Mouse (Mus musculus) heart, embryonic 14.5 days (tissue): ENCODE results near the gene Guca2b. TPM values are rescaled to one million over a fixed set of nuclear protein-coding genes. Genes with fewer than 3 reads are reported as not detected.

ENCODE experiments used
- ATAC-seq: fragments of 200-750 bp; cut with Nextera tagmentation; 2 replicates; pipeline ENCODE4 v1.8.0; 2017; ENCODE audit warnings: low read depth, moderate TSS enrichment; ENCODE audit not compliant: insufficient number of reproducible peaks, insufficient read depth, low FRiP score
- H3K27ac ChIP-seq, 2 experiments: fragments of 200-500 bp in 1 of 2; fragments of 300-500 bp in 1 of 2; sonication (generic) in 1 of 2; replicated peaks in 1 of 2; 2 replicates each; pipeline ENCODE4 v1.5.1; 2012 to 2014; ENCODE audit warnings: low read depth in 2 of 2, low read length in 2 of 2, control low read depth in 1 of 2, mild to moderate bottlenecking in 1 of 2, mixed read lengths in 1 of 2; ENCODE audit not compliant: control insufficient read depth in 1 of 2, insufficient read depth in 1 of 2
- H3K27me3 ChIP-seq: fragments of 300-500 bp; sonication (generic); 2 replicates; pipeline ENCODE4 v1.6.1; 2014; ENCODE audit warnings: mild to moderate bottlenecking, low read length, control low read depth; ENCODE audit not compliant: control insufficient read depth, insufficient read depth
- H3K36me3 ChIP-seq: fragments of 300-500 bp; sonication (generic); 2 replicates; pipeline ENCODE4 v1.6.1; 2014; ENCODE audit warnings: mild to moderate bottlenecking, control low read depth, low read length, mixed read lengths; ENCODE audit not compliant: control insufficient read depth, insufficient read depth
- H3K4me1 ChIP-seq, 2 experiments: fragments of 200-500 bp in 1 of 2; fragments of 300-500 bp in 1 of 2; sonication (generic) in 1 of 2; 2 replicates each; pipeline ENCODE4 v1.6.1; 2012 to 2014; ENCODE audit warnings: low read length in 2 of 2, control low read depth in 1 of 2, mixed read lengths in 1 of 2; ENCODE audit not compliant: control insufficient read depth in 2 of 2, insufficient read depth in 2 of 2
- H3K4me2 ChIP-seq: fragments of 300-500 bp; sonication (generic); 2 replicates; pipeline ENCODE4 v1.6.1; 2014; ENCODE audit warnings: mild to moderate bottlenecking, low read length
- H3K4me3 ChIP-seq, 2 experiments: fragments of 200-500 bp in 1 of 2; fragments of 300-500 bp in 1 of 2; sonication (generic) in 1 of 2; 2 replicates each; pipeline ENCODE4 v1.5.1; 2012 to 2014; ENCODE audit warnings: low read length in 2 of 2, mild to moderate bottlenecking in 2 of 2, control low read depth in 1 of 2, low read depth in 1 of 2, moderate library complexity in 1 of 2; ENCODE audit not compliant: control insufficient read depth in 1 of 2, insufficient read depth in 1 of 2
- H3K9ac ChIP-seq: fragments of 300-500 bp; sonication (generic); 2 replicates; pipeline ENCODE4 v1.6.1; 2014; ENCODE audit warnings: mild to moderate bottlenecking, low read length
- H3K9me3 ChIP-seq: fragments of 300-500 bp; sonication (generic); 2 replicates; pipeline ENCODE4 v1.6.1; 2016; ENCODE audit warnings: low read length, control low read depth; ENCODE audit not compliant: control insufficient read depth
- WGBS: fragments of 180-500 bp; shearing (Covaris S2); extraction: QIAGEN DNeasy Blood & Tissue Kit; methylation state at CpG from one replicate; pipeline ENCODE4 v1.1.7; 2014; 5-methylcytosine and 5-hydroxymethylcytosine counted together
- polyA plus RNA-seq: library from polyadenylated mRNA; unstranded; fragments of >200 nt; fragmentation: Nextera tagmentation; extraction: Ambion mirVana; gene quantifications from 2 replicates; pipeline ENCODE4 v1.2.1, GENCODE M21; 2014

Guca2b gene
- polyA plus RNA-seq, 1 experiment from 2014 or later, result not detected

DNA sequence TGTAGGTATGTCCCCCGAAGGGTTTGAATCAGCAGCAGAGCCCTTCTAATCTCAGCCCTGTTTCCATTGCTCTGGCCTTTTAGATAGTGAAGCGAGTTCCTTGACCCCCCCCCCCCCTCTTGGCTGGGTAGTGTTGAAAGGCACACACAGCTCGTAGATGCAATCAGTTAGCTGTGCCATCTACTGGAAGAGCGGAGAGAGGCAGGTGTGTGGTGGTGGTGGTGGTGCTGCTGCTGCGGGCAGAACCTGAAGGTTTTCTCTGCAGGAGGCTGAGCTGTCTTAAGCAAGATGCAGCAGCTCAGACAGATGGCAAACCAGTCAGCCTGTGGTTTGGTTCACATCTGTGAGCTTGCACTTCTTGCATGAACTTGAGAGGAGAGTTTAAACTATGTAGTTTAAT is 13.9 kb upstream of the Guca2b start:
- no peaks in the 10 kb centered on the region for H3K27me3 ChIP-seq
- H3K4me2 ChIP-seq, result no peak overlapping the region
- no peak for ATAC-seq
- no peaks in the 10 kb centered on the region for H3K36me3 ChIP-seq
- 15% methylated on average over 5 of the region's 5 CpGs for WGBS
- H3K27ac ChIP-seq, result no peak overlapping the region
- H3K9ac ChIP-seq, result no peak overlapping the region
- no peak overlapping the region for H3K4me3 ChIP-seq
- no peaks in the 10 kb centered on the region for H3K9me3 ChIP-seq
- peaks cover 13 to 14% of the 10 kb centered on the region in 2 experiments for H3K4me1 ChIP-seq

GRCm38 (mm10) chr4:119671164-119671563 is 12.4 kb upstream of the Guca2b start:
- H3K9me3 ChIP-seq, result no peaks in the 10 kb centered on the region
- H3K27ac ChIP-seq, result no peak overlapping the region
- WGBS, result 58% methylated on average over 9 of the region's 9 CpGs
- H3K9ac ChIP-seq, result no peak overlapping the region
- no peak overlapping the region for H3K4me3 ChIP-seq
- H3K27me3 ChIP-seq, result no peaks in the 10 kb centered on the region
- ATAC-seq, result no peak
- no peak overlapping the region for H3K4me2 ChIP-seq
- peaks cover 13 to 18% of the 10 kb centered on the region in 2 experiments for H3K4me1 ChIP-seq
- H3K36me3 ChIP-seq, result no peaks in the 10 kb centered on the region

GRCm38 (mm10) chr4:119670736-119671135 is 12.0 kb upstream of the Guca2b start:
- no peaks in the 10 kb centered on the region for H3K27me3 ChIP-seq
- no peaks in the 10 kb centered on the region for H3K9me3 ChIP-seq
- H3K36me3 ChIP-seq, result no peaks in the 10 kb centered on the region
- no peak overlapping the region for H3K4me2 ChIP-seq
- H3K27ac ChIP-seq, result no peak overlapping the region
- H3K4me1 ChIP-seq, result peaks cover 18 to 22% of the 10 kb centered on the region in 2 experiments
- no peak overlapping the region for H3K9ac ChIP-seq
- 72% methylated on average over 6 of the region's 6 CpGs for WGBS
- no peak overlapping the region for H3K4me3 ChIP-seq
- ATAC-seq, result no peak

DNA sequence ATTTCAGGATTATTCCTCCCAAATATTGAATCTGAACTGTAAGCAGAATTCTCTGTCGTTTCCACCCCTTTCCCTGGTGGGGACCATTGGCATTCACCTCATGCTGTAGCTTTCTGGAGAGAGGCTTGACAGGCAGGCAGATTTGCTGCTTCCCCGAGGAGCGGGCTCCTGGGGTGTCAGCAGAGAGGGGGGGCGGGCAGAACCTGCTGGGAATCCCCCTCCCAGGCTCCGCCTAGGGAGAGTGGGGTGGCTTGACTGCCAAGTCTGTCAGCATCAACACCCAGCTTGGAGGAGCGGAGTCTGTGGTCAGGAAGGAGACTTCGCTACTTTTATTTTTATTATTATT is 11.4 kb upstream of the Guca2b start:
- Histone ChIP-seq H3K9ac (no peak overlapping the region), H3K27me3 (no peaks in the 10 kb centered on the region), H3K9me3 (no peaks in the 10 kb centered on the region), H3K4me2 (no peak overlapping the region), H3K4me1 (peaks cover 18 to 25% of the 10 kb centered on the region in 2 experiments), H3K4me3 (no peak overlapping the region), H3K36me3 (no peaks in the 10 kb centered on the region), H3K27ac (no peak overlapping the region)
- 65% methylated on average over 7 of the region's 7 CpGs for WGBS
- no peak for ATAC-seq

DNA sequence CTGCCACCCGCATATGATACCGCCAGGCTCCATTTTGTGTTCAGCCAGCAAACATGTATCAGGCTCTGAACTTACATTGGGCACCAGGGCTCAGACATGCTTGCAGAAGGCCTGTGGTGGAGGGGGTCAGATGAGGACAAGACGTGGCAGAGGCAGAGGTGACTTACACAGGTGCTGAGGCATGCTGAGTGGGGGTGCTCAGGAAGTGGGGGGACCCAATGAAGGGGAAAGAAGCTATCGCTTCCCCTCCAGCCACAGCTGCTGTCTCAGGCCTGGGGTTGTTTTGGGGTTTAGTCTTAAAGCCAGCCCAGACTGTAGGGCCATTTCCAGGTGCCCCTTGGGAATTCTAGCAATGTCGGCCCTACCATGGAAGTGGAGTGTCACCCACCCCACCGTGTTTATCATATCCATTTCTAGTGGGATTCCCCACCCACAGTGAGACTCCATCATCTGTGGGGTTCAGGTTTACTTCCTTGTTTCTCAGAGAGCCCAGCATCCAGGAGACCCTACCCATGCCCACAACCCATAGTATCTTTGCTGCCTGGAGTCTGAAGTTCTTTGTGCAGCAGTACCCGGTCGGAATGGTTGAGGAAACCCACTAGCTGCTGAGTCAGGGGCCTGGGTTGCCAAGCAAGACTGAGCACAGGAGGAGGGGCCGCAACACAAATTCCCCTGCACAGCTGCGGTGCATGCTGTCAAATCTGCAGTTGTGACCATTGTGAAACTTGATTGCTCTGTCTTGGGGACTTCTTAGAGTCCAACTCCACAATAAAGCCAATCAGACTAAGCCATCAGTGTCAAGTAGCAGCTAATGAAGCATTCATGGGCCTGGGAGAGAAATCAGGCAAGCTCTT is 10.8 kb upstream of the Guca2b start:
- Histone ChIP-seq H3K27me3 (no peaks in the 10 kb centered on the region), H3K36me3 (no peaks in the 10 kb centered on the region), H3K27ac (no peak overlapping the region), H3K4me1 (peaks cover 18 to 25% of the 10 kb centered on the region in 2 experiments), H3K4me2 (no peak overlapping the region), H3K9me3 (no peaks in the 10 kb centered on the region), H3K4me3 (no peak overlapping the region), H3K9ac (no peak overlapping the region)
- WGBS, result 73% methylated on average over 10 of the region's 10 CpGs
- ATAC-seq, result no peak

DNA sequence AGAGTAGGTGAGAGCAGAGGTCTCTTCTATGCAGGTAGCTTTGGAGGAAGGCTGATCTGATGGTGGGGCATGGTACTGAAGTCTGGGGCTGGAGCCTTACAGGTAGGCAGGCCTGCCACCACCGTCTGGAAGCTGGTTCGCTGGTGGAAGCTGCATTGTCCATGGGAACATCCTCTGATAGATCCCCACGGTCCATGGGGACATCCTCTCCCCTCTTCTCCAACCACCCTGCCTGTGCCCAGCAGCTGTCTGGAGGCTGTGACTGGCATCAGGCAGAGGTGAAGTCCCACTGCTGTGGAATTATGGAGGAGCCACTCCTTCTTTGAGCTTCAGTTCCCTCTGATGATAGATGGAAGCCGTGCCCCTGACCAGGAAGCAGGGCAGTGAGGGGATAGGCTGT is 9.8 kb upstream of the Guca2b start:
- Histone ChIP-seq H3K27me3 (no peaks in the 10 kb centered on the region), H3K4me3 (no peak overlapping the region), H3K4me2 (no peak overlapping the region), H3K27ac (no peak overlapping the region), H3K9ac (no peak overlapping the region), H3K9me3 (no peaks in the 10 kb centered on the region), H3K36me3 (no peaks in the 10 kb centered on the region), H3K4me1 (peaks cover 18 to 25% of the 10 kb centered on the region in 2 experiments)
- ATAC-seq, result no peak
- 78% methylated on average over 4 of the region's 4 CpGs for WGBS

GRCm38 (mm10) chr4:119668185-119668584 is 9.4 kb upstream of the Guca2b start:
- H3K4me1 ChIP-seq, result peaks cover 21 to 29% of the 10 kb centered on the region in 2 experiments
- 87% methylated on average over 3 of the region's 3 CpGs for WGBS

DNA sequence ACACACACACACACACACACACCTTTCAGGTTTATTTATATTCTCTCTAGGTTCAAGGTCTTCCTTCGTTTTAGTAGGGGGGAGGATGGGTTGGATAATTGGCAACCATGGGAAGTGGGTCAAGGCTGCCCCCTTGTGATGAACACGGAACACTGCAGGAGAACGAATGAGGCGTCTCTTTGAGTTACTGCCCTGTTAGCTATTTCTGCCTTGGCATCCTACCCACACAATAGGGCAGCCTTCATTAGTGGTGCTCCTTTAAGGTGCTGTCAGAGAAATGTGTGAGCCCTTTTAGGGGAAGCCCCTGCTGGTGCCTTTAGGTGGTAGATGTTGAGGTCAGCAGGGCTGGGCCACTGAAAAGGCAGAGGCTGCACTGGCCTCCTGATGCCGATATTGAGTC is 8.7 kb upstream of the Guca2b start:
- no peak overlapping the region for H3K4me3 ChIP-seq
- peaks cover 27 to 36% of the 10 kb centered on the region in 2 experiments for H3K4me1 ChIP-seq
- H3K4me2 ChIP-seq, result no peak overlapping the region
- H3K36me3 ChIP-seq, result no peaks in the 10 kb centered on the region
- no peak overlapping the region for H3K27ac ChIP-seq
- 29% methylated on average over 5 of the region's 5 CpGs for WGBS
- no peak; the same call in 1 of the 2 replicates for ATAC-seq
- H3K9ac ChIP-seq, result no peak overlapping the region
- no peaks in the 10 kb centered on the region for H3K27me3 ChIP-seq
- H3K9me3 ChIP-seq, result no peaks in the 10 kb centered on the region

More at GRCm38 (mm10) chr4:119668185-119668584, 9.4 kb upstream of the Guca2b start:
- Histone ChIP-seq H3K27ac (no peak overlapping the region), H3K9ac (no peak overlapping the region), H3K9me3 (no peaks in the 10 kb centered on the region), H3K27me3 (no peaks in the 10 kb centered on the region), H3K4me2 (no peak overlapping the region), H3K4me3 (no peak overlapping the region), H3K36me3 (no peaks in the 10 kb centered on the region)
- no peak for ATAC-seq
